Mouse (Mus musculus) hindbrain, postnatal 0 days (tissue): ENCODE measurements around the gene Tmem17. TPM values are rescaled to one million over a fixed set of nuclear protein-coding genes. Genes with fewer than 3 reads are reported as not detected.

ENCODE experiments used
- ATAC-seq: fragments of 200-750 bp; cut with Nextera tagmentation; 2 replicates; pipeline ENCODE4 v1.8.0; 2017; ENCODE audit warnings: mild to moderate bottlenecking, moderate TSS enrichment, moderate library complexity
- DNase-seq: peaks from one replicate; pipeline ENCODE4 v3.0.0-alpha.2; 2015; ENCODE audit warnings: low spot score
- H3K27ac ChIP-seq: fragments of 300-500 bp; sonication (generic); 2 replicates; pipeline ENCODE4 v1.5.1; 2014; ENCODE audit warnings: mild to moderate bottlenecking
- H3K27me3 ChIP-seq: fragments of 300-500 bp; sonication (generic); 2 replicates; pipeline ENCODE4 v1.6.1; 2014; ENCODE audit warnings: low read length, mixed read lengths; ENCODE audit not compliant: insufficient read depth
- H3K36me3 ChIP-seq: fragments of 300-500 bp; sonication (generic); 2 replicates; pipeline ENCODE4 v1.6.1; 2014; ENCODE audit warnings: low read length, mixed read lengths; ENCODE audit not compliant: insufficient read depth
- H3K4me1 ChIP-seq: fragments of 300-500 bp; sonication (generic); 2 replicates; pipeline ENCODE4 v1.6.1; 2014; ENCODE audit warnings: antibody characterized with exemption, low read length, mixed read lengths; ENCODE audit not compliant: insufficient read depth
- H3K4me2 ChIP-seq: fragments of 300-500 bp; sonication (generic); 2 replicates; pipeline ENCODE4 v1.6.1; 2014; ENCODE audit warnings: low read depth, mild to moderate bottlenecking, low read length, moderate library complexity, mixed read lengths
- H3K4me3 ChIP-seq: fragments of 300-500 bp; sonication (generic); 2 replicates; pipeline ENCODE4 v1.5.1; 2014; ENCODE audit warnings: low read length
- H3K9ac ChIP-seq: fragments of 300-500 bp; sonication (generic); replicated peaks from 2 replicates; pipeline ENCODE4 v1.6.1; 2014; ENCODE audit warnings: mild to moderate bottlenecking, low read length, moderate library complexity, mixed read lengths
- H3K9me3 ChIP-seq: fragments of 300-500 bp; sonication (generic); 2 replicates; pipeline ENCODE4 v1.6.1; 2016; ENCODE audit warnings: low read length, mixed read lengths
- CTCF ChIP-seq: IDR thresholded peaks from 2 replicates; pipeline ENCODE4 v1.5.1; 2016; ENCODE audit warnings: antibody characterized with exemption, control low read depth, low read depth
- WGBS: fragments of 180-500 bp; shearing (Covaris S2); extraction: QIAGEN DNeasy Blood & Tissue Kit; methylation state at CpG from one replicate; pipeline ENCODE4 v1.1.7; 2014; 5-methylcytosine and 5-hydroxymethylcytosine counted together
- polyA plus RNA-seq: library from polyadenylated mRNA; unstranded; fragments of >200 nt; fragmentation: Nextera tagmentation; extraction: Ambion mirVana; gene quantifications from 2 replicates; pipeline ENCODE4 v1.2.1, GENCODE M21; 2015
- total RNA-seq: library from RNA; depleted of rRNA; stranded (reverse); fragments of >200 nt; gene quantifications from 2 replicates; pipeline ENCODE4 v1.2.3, GENCODE M21; 2014; rRNA removed

Tmem17 gene
- total and polyA plus RNA-seq, 2 experiments from 2014 or later = 23.7 TPM

DNA sequence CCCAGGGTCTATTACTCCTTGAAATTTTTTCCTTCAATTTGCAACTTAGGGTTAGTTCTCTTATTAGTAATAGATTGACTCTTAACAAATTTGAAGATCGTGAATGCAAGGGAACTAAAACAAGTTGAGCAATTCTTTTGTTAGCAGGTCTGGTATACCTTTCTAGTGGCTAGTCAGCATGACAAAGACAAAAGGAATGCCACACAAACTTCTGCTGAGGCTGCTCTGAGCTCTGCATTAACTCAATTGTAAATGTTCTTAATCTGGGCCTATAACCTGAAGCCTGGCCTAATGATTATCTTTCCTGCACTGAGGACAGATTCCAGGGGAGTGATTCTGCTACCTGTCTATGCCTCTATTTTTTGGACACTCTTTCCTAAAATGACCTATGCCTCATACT is 12.7 kb downstream of the Tmem17 start:
- no peak for ATAC-seq
- Histone ChIP-seq H3K9ac (no peak overlapping the region), H3K4me1 (no peaks in the 10 kb centered on the region), H3K36me3 (no peaks in the 10 kb centered on the region), H3K9me3 (no peaks in the 10 kb centered on the region), H3K4me2 (no peak overlapping the region), H3K27ac (no peak overlapping the region), H3K4me3 (no peak overlapping the region), H3K27me3 (no peaks in the 10 kb centered on the region)
- TF ChIP-seq CTCF = no peak
- DNase-seq = no peak
- 86% methylated on average over 1 of the region's 1 CpGs for WGBS

DNA sequence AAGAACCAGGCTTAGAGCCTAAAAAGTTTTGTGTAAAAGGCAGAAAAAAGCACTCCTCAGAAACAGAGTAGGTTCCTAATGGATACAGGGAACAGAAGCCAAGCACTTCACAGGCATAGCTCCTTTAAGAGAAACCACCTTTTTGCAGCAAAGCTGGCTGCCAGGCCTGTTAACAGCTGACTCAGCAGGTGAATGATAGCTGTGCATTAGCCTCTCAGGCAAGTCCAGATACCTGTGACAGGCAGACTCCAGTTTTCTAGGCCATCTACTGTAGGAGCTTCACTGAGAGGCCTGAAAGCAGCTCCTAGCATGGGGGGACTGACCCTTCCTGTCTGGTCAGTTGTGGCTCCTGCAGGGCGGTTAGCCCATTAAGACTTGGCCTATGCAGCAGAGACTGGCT is 28.7 kb downstream of the Tmem17 start:
- Histone ChIP-seq H3K36me3 (no peaks in the 10 kb centered on the region), H3K9me3 (no peaks in the 10 kb centered on the region), H3K4me1 (no peaks in the 10 kb centered on the region), H3K9ac (no peak overlapping the region), H3K27me3 (no peaks in the 10 kb centered on the region), H3K4me3 (no peak overlapping the region), H3K4me2 (no peak overlapping the region), H3K27ac (no peak overlapping the region)
- 78% methylated on average over 1 of the region's 1 CpGs for WGBS
- ATAC-seq (0 out of 2 replicates have a peak, but pooled peaks have one; percentile 47), DNase-seq (no peak)
- TF ChIP-seq CTCF = no peak

DNA sequence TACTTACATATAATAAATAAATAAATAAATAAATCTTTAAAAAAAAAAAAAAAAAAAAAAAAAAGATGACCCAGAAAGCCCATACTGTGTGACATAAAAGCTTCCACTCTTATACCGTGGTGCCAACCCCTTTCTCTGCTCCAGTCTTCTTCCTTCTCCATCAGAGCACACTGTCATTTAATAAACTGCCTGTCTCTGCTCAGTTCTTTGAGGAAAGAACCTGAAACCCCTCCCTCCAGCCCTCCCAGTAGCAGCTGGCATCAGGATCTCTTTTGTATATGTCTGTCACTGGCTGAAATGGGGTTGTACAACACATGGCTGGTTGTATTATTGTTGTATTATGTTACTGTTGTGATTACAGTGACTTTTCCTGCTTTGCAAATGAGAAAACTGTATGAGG is 48.2 kb downstream of the Tmem17 start:
- Histone ChIP-seq H3K4me2 (no peak overlapping the region), H3K4me1 (0 out of 2 replicates have a peak, but pooled peaks cover 3% of the 10 kb centered on the region), H3K9ac (no peak overlapping the region), H3K36me3 (no peaks in the 10 kb centered on the region), H3K4me3 (no peak overlapping the region), H3K9me3 (no peaks in the 10 kb centered on the region), H3K27me3 (no peaks in the 10 kb centered on the region), H3K27ac (peak overlapping the region; percentile 80)
- 29% methylated on average over 1 of the region's 1 CpGs for WGBS
- no peak for TF ChIP-seq CTCF
- peak; percentile 25 for DNase-seq
- peak; percentile 65; the same call in 1 of the 2 replicates for ATAC-seq

DNA sequence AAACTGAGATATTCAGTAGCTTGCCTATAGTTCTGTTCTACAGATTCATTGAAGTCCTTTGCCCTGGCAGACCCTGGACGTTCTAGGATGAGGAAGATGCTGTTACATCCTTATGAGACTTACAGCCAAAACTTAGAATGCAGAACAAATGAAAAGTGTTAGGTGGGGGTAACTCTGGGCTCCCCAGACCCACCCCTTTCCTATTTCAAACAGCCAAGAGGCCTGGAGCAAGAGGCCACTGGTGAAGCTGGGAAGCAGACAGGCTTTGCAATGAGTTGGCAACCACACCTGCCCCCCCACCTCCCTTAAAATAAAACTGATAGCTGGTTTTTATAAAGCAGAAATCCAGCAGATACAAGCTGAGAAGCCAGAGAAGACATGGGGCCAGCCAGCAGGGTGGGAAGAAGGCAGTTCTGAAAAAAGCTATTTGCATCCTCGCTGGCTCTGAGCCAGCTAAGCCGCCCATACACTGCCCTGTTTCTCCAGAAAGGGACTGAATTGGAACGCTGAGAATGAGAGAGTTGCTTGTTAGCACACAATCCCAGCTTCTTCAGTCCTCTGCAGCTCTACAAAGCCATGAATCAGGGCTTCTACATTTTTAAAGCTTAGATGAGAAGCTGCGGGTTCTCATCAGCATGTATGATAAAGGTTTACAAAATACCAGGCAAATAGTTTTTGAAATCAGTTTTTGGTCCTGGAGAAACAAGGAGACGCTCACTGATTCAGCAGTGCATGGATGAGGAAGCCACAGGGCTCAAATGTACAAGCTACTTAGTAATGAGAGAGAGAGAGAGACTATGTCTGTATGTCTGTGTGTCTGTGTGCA is 48.8 kb downstream of the Tmem17 start:
- WGBS = 27% methylated on average over 6 of the region's 6 CpGs
- Histone ChIP-seq H3K9me3 (no peaks in the 10 kb centered on the region), H3K27me3 (no peaks in the 10 kb centered on the region), H3K36me3 (no peaks in the 10 kb centered on the region), H3K9ac (0 out of 2 replicates have a peak overlapping the region, but pooled peaks have one; percentile 18), H3K27ac (peak overlapping the region; percentile 80), H3K4me2 (no peak overlapping the region), H3K4me1 (0 out of 2 replicates have a peak, but pooled peaks cover 3% of the 10 kb centered on the region), H3K4me3 (no peak overlapping the region)
- DNase-seq (peak; percentile 88), ATAC-seq (peak; percentile 91)
- TF ChIP-seq CTCF = no peak

DNA sequence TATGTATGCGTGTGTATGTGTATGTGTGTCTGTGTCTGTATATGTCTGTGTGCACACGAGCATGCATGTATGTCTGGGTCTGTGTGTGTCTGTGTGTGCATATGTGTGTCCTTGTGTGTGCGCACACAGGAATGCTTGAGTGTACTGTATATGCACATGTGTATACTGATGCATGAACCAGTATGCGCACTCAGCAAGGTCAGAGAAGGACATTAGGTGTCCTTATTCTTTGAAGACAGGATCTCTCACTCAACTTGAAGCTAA is 49.4 kb downstream of the Tmem17 start:
- ATAC-seq (peak; percentile 46; the same call in 1 of the 2 replicates), DNase-seq (no peak)
- no peak for TF ChIP-seq CTCF
- H3K4me3 ChIP-seq = no peak overlapping the region
- H3K27ac ChIP-seq = peak overlapping the region; percentile 80
- H3K9ac ChIP-seq = no peak overlapping the region
- H3K27me3 ChIP-seq = no peaks in the 10 kb centered on the region
- no peaks in the 10 kb centered on the region for H3K36me3 ChIP-seq
- no peak overlapping the region for H3K4me2 ChIP-seq
- H3K9me3 ChIP-seq = no peaks in the 10 kb centered on the region
- 93% methylated on average over 4 of the region's 4 CpGs for WGBS
- H3K4me1 ChIP-seq = 0 out of 2 replicates have a peak, but pooled peaks cover 3% of the 10 kb centered on the region

DNA sequence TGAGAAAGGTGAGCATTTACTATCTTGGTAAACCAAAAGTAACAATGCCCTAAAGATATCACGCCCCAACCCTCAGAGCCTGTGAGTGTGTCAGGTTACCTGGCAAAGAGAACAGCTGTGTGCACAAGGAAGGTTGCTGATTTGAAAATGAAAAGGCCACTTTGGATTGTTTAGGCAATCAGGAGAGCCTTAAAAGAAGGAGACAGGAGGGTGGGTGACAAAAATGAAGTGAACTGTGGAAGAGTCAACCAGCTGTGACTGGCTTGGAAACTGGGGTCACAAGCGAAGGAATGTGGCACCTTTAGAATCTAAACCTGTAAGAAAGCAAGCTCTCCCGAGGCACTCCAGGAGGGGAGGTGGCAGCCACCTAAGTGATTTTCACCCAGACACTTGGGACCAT is 51.8 kb downstream of the Tmem17 start:
- WGBS = 81% methylated on average over 3 of the region's 3 CpGs
- H3K4me3 ChIP-seq = no peak overlapping the region
- H3K9ac ChIP-seq = no peak overlapping the region
- TF ChIP-seq CTCF = no peak
- no peaks in the 10 kb centered on the region for H3K36me3 ChIP-seq
- DNase-seq (no peak), ATAC-seq (no peak)
- H3K9me3 ChIP-seq = no peaks in the 10 kb centered on the region
- no peak overlapping the region for H3K4me2 ChIP-seq
- 0 out of 2 replicates have a peak, but pooled peaks cover 3% of the 10 kb centered on the region for H3K4me1 ChIP-seq
- H3K27ac ChIP-seq = no peak overlapping the region
- H3K27me3 ChIP-seq = no peaks in the 10 kb centered on the region

DNA sequence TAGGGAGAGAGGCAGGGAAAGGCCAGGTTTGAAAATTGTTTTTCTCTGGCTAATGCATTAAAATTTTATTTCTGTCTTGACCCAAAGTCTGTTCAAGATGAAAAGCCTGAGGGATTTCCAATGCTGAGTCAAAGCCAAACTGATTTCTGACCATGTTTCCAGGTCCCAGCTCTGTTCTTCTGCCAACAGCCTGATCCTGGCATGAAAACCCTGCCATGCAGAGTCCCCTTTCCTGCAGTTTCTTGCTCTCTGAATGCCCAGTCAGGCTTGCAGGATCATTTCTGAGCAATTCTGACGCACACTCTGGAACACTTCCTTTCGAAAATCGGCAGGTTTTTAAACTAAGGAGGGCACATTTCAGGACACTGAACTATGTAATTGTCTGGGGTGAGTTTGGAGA is 52.8 kb downstream of the Tmem17 start:
- ATAC-seq (no peak), DNase-seq (peak; percentile 54)
- no peak for TF ChIP-seq CTCF
- H3K27ac ChIP-seq = no peak overlapping the region
- no peak overlapping the region for H3K9ac ChIP-seq
- no peaks in the 10 kb centered on the region for H3K36me3 ChIP-seq
- H3K4me1 ChIP-seq = 0 out of 2 replicates have a peak, but pooled peaks cover 3% of the 10 kb centered on the region
- no peak overlapping the region for H3K4me2 ChIP-seq
- no peaks in the 10 kb centered on the region for H3K27me3 ChIP-seq
- H3K4me3 ChIP-seq = no peak overlapping the region
- WGBS = 47% methylated on average over 3 of the region's 3 CpGs
- H3K9me3 ChIP-seq = no peaks in the 10 kb centered on the region

Other genes starting within 250 kb of the Tmem17 start
- gene Ehbp1, start 169.8 kb upstream of the Tmem17 start, total RNA-seq = 19.4 and 26.3 TPM in 2 replicates
- 13.0 and 14.9 TPM in 2 replicates for gene Ehbp1, start 169.8 kb upstream of the Tmem17 start, polyA plus RNA-seq